Mouse (Mus musculus): ENCODE results near the gene Gpt2.

- TF ChIP-seq POLR2A (IDR thresholded peaks at IDR 0.05; ENCODE audit: insufficient read length, low read depth) (no peak), POLR2AphosphoS2 (IDR thresholded peaks at IDR 0.05; ENCODE audit: insufficient read length, low read depth) (no peak), MAX (IDR thresholded peaks at IDR 0.05; ENCODE audit: low read depth) (no peak), USF1 (IDR thresholded peaks at IDR 0.05; ENCODE audit: low read depth) (no peak), MYOD1 (IDR thresholded peaks at IDR 0.05; ENCODE audit: control insufficient read depth in 1 of 3, insufficient read length in 2 of 3, low read depth in 2 of 3) (no peak), CEBPB (IDR thresholded peaks at IDR 0.05; ENCODE audit: insufficient read depth, poor library complexity, severe bottlenecking) (no peak), E2F4 (IDR thresholded peaks at IDR 0.05; ENCODE audit: insufficient read depth) (no peak), TCF12 (IDR thresholded peaks at IDR 0.05; ENCODE audit: insufficient read depth, poor library complexity, severe bottlenecking) (no peak), TCF3 (IDR thresholded peaks at IDR 0.05; ENCODE audit: insufficient read length, low read depth) (no peak), MYOG (IDR thresholded peaks at IDR 0.05; ENCODE audit: control insufficient read depth in 1 of 3, insufficient read depth in 1 of 3, insufficient read length in 2 of 3, low read depth in 2 of 3) (no peak), SRF (IDR thresholded peaks at IDR 0.05; ENCODE audit: control insufficient read depth, insufficient read length, low read depth) (no peak), REST (IDR thresholded peaks at IDR 0.05; ENCODE audit: insufficient read depth, insufficient read length) (no peak)
These were observed 3.7 kb downstream of the Gpt2 start for GRCm38 (mm10) chr8:85496125-85496524.
